Mouse (Mus musculus) bone marrow, adult 2 months (tissue): ENCODE measurements around the gene Cdca5.

Experiments
- CTCF ChIP-seq: fragments of 200-500 bp; IDR thresholded peaks from 2 replicates; pipeline ENCODE4 v1.5.1; 2011; ENCODE audit warnings: low read length, control low read depth; ENCODE audit not compliant: control insufficient read depth, insufficient read depth
- POLR2A ChIP-seq: fragments of 200-500 bp; IDR thresholded peaks from 2 replicates; pipeline ENCODE4 v1.6.1; 2011; ENCODE audit warnings: low read depth, mild to moderate bottlenecking, control low read depth, low read length, borderline replicate concordance; ENCODE audit not compliant: control insufficient read depth

GRCm38 (mm10) chr19:6121761-6122160 lies 37.0 kb downstream of the Cdca5 start:
- no peak for TF ChIP-seq POLR2A
- no peak for TF ChIP-seq CTCF
